Mouse (Mus musculus) layer of hippocampus, postnatal 36 days (tissue): Measurements from ENCODE around the gene Gramd1c. TPM values are rescaled to one million over a fixed set of nuclear protein-coding genes. Genes with fewer than 3 reads are reported as not detected.

Experiments
- DNase-seq, 2 experiments: peaks; one replicate each; pipeline ENCODE4 v3.0.0; 2022
- microRNA-seq, 2 experiments: library from miRNA; unstranded; fragments of <30 nt; microRNA quantifications; one replicate each; pipeline ENCODE4 v1.2.0; 2021
- total RNA-seq, 2 experiments: library from RNA; stranded (reverse); gene quantifications; 2 replicates each; pipeline ENCODE4 v1.2.3; 2021

Gene Gramd1c
- total RNA-seq, 2 experiments from 2014 or later = 3.5 to 3.9 TPM

DNA sequence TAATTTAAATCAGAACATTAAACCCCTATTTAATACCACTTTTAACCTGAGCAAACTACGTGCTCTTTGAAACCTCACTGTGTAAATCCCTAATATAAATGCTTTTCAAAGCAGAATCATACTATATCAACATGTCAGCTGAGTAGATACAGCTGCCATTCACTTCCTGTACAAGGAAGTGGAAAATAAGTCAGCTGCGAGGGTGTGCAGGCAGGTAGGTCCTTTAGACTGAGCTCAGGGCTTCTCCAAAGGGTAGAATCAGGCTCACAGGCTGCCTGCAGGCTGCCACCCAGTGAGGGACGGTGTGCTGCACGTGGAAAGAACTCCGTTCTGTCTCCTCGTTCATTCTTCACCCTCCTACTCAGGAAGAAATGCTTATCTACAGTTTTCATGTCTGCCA is 108.2 kb downstream of the Gramd1c start:
- no peak for DNase-seq

DNA sequence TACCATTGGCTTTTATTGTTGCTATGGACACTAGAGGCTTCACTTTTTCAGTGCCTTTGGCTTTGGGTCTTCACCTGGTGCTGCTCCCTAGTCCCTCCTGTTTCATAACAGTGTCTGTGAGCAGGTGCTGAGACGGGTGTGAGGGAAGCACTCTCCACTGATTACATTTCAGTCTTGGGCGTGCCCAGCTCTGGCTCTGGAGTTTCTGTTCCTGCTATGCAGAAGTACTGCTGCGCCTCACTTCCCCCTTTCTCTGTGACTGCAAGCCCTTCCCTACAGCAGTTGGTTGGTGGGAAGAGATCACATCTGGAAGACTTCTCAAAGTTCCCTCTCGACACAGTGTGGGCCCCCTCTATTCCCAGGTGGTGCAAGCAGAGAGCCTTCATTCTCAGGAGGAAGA is 111.6 kb downstream of the Gramd1c start:
- DNase-seq = no peak

DNA sequence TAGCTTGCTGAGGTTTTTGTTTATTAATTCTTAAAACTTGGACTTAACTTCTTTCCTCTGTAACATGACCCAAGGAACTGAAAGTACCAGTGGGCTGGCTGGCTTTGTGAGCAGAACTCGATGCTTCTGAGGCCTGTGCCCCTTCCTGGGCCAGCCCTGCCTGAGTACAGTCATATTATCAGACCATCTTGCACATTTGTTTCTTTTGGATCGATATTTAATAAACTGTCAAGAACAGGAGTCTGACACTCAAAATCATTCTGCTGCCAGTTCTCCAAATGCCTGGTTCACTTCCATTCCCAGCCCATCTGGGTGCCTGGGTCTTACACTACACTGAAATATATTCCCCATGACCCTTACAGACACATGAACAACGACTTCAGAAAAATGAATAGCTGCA is 117.3 kb downstream of the Gramd1c start:
- DNase-seq = no peak

DNA sequence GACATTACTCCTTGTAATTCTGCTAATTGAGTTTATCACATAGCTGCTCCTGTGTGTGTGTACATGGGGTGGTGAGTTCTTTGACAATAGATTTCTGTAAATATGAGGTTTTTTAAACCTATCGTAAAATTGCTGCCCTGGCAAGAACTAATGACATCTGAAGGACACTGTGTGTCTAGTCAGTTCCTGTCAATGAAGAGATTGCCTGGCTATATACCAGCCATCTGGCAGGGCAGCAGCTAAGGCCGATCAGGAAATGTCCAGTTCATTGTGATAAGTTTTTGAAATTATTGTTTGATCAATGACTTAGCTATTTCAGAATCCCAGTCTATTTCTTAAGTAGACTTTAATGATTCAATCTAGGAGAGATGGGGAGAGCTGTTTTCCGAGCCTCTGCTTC is 117.8 kb downstream of the Gramd1c start:
- DNase-seq = no peak

DNA sequence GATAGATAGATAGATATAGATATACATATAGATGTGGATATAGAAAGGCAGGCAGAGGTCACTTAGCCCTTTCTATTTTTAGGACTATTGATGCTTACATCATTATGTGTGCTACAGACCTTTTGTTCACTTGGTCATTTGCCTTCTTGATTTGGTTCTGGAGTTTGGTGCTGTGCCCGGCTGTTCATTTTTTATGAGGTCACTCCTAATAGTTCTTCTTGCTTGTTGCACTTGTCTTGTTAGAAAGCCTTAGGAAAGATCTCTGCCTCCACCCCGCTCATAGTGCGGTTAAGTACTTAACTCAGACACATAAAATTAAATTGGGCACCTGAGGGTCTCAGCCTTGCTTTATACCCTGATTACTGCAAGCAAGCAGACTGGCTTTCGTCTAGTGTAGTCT is 122.3 kb downstream of the Gramd1c start:
- DNase-seq = no peak

DNA sequence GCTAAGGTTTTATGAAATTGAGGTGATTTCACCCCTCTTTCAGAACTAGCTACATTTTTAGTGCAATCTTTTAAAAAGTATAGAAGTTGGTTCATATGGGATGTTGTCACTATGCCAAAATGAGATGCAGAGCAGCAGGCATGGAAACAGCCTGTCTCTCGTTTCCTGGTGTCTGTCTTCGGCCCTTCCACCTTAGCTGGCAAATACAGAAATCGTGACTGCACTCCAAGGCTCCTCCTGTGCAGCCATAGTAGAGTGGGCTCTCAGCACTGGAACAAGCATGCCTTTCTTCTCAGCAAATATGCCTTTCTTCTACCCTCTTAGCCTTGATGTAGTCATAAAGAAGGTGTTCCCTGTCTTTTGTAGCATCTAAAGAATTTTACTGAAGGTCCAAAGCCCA is 127.3 kb downstream of the Gramd1c start:
- DNase-seq = no peak

DNA sequence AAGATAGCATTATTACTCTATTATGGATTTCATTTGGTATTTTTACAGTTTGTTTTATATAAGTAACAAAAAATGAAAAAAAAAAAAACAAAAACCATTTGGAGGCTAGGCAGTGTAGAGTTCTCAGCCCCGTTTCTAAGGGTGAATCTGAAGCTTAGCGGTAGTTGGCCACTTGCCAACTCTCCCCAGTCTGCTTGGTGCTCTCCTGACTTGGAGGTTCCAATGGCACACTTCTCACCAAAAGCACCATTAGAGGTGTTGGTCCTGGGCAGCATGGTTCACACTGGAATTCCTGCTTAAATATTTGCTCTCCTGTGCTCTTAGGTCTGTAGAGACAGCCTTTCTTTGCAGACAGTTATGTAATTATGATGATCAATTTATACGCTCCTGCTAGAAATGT is 127.8 kb downstream of the Gramd1c start:
- peak in 1 of 2 experiments; percentile 22 for DNase-seq

DNA sequence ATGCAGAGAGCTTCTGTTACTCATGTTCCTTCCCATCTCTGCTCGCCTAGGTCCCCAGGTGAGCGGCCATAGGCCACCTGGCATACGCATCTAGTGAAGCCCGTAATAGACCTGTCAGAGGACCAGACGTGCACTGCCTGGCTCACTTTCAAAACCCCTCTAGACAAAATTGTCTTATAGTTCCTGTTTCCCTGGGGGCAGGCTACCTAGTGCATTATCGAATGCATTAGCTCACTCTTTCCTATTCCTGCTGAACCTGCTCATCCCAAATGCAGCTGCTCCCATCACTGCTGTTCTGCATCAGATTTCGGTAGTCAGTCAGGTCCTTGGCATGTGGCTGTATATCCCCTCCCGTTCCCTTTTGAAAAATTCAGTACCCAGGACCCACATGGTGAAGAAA is 128.3 kb downstream of the Gramd1c start:
- DNase-seq = no peak

DNA sequence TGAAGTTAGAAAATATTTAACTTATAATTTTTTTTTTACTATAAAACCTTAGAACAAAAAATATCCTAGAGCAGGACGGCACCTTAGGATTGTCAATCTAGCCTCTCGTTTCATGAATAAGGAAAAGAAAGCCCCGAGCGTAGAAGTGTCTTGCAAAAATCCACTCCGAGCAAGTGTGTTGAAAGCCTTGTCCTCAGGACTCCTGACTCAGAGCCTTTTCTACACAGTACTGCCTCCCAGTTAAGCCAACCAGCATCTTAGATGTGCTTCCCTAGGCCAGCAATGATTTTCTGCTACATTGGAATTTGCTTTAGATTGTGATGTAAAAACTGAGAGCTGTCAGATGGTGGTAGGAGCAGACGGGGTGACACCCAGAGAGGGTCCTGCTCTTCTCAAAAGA is 130.1 kb downstream of the Gramd1c start:
- no peak for DNase-seq

DNA sequence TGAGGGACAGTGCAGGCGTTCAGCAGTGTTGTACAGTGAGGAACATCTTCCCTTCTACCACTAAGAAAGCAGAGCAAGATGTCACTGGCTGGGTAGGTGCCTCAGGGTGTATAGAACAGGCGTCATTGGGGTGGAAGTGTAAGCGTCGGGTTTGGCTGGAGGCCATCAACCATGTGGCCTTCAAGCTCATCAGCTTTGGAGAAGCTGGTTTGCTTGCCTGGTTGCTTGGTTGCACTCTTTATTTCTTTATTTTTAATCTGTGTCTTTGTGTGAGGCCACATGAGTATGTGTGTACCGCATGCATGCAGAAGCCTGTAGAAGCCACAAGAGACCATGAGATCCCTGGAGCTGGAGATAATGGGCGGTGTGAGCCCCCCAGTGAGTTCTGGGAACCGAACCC is 130.8 kb downstream of the Gramd1c start:
- DNase-seq = no peak

DNA sequence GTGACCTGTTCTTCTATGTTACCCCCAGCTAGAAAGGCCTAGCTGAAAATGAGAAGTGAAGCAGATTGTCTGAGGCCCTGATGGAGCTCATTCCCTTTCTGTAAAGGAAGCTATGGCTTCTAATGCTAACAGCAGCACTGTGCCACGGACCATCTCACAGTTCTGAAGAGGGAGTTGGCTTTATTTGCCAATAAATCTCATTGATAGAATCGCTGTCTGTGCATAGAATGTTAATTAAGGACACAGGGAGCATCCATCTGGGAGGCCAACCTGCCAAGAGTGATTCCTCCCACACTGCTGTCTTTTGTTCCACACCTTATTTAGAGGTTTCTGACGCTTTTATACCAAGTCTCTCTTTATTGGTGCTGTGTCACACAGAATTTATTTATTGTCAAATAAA is 131.6 kb downstream of the Gramd1c start:
- DNase-seq = no peak

DNA sequence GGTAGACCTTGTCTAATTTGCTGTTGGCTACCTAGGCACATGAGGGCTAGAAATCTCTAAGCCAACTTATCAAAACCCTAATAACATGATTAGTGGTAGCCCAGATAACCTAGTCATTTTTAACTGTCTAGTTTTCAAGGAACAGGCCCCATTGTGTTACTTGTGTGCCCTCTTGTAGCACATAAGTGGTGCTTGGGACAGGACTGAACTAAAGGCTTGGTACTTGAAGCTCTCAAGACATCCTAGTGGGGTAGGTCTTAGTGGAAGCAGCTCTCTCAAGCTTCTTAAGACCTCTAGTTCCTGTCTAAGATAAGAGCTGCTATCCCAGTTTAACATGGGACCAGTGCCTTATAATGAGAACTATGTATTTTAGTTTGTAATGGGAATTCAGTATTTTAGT is 132.6 kb downstream of the Gramd1c start:
- DNase-seq = no peak

Small RNA genes within 50 kb of the gene (microRNA-seq; reads per million reads assigned to microRNA genes)
- 0 reads per million in 2 experiments for gene Mir3470b

Other genes with a start within 250 kb of the Gramd1c start
- 1 to 10 TPM; 3.5 TPM for gene Ccdc191, start 173.5 kb downstream of the Gramd1c start, total RNA-seq
- gene Qtrt2, start 136.5 kb downstream of the Gramd1c start, total RNA-seq = 10 to 100 TPM; 36.2 to 38.3 TPM
- 10 to 100 TPM; 47.1 to 47.3 TPM for gene Zdhhc23, start 83.6 kb downstream of the Gramd1c start, total RNA-seq
- 100 to 1,000 TPM; 559 to 583 TPM for gene Atp6v1a, start 76.4 kb upstream of the Gramd1c start, total RNA-seq
- gene Naa50, start 76.5 kb upstream of the Gramd1c start, total RNA-seq = 10 to 100 TPM; 64.5 to 68.8 TPM
- gene Usf3, start 109.9 kb upstream of the Gramd1c start, total RNA-seq = 10 to 100 TPM; 36.5 to 46.7 TPM